Mouse (Mus musculus) MEL (cell line): ENCODE results near the gene Ahcyl1. TPM values are rescaled to one million over a fixed set of nuclear protein-coding genes. Genes with fewer than 3 reads are reported as not detected.
A peak's percentile ranks its signal among the peaks of the same experiment; 100 is the strongest.

Experiments
- DNase-seq: peaks from one replicate; pipeline ENCODE4 v3.0.0; 2011; ENCODE audit warnings: low read depth, low spot score
- H3K27ac ChIP-seq: 2 replicates; pipeline ENCODE4 v1.5.1; 2012; ENCODE audit warnings: low read depth, mild to moderate bottlenecking, control low read depth, low read length, moderate library complexity; ENCODE audit not compliant: control insufficient read depth
- H3K27me3 ChIP-seq, 2 experiments: fragments of 150-350 bp in 1 of 2; sonication (generic) in 1 of 2; 2 replicates each; pipeline ENCODE4 v1.6.1; 2012; ENCODE audit warnings: low read length in 2 of 2, mild to moderate bottlenecking in 2 of 2, improper control_type of control experiment in 1 of 2, moderate library complexity in 1 of 2; ENCODE audit not compliant: insufficient read depth in 2 of 2, control insufficient read depth in 1 of 2
- H3K36me3 ChIP-seq, 2 experiments: 2 replicates each; pipeline ENCODE4 v1.6.1; 2012 to 2014; ENCODE audit warnings: low read length in 2 of 2, improper control_type of control experiment in 1 of 2, inconsistent platforms in 1 of 2, mild to moderate bottlenecking in 1 of 2; ENCODE audit not compliant: insufficient read depth in 2 of 2, control insufficient read depth in 1 of 2
- H3K4me1 ChIP-seq, 2 experiments: fragments of 150-350 bp in 1 of 2; sonication (generic) in 1 of 2; 2 replicates each; pipeline ENCODE4 v1.6.1; 2012; ENCODE audit warnings: low read length in 2 of 2, improper control_type of control experiment in 1 of 2, mild to moderate bottlenecking in 1 of 2; ENCODE audit not compliant: insufficient read depth in 2 of 2, control insufficient read depth in 1 of 2
- H3K4me3 ChIP-seq, 2 experiments: fragments of 150-350 bp in 1 of 2; sonication (generic) in 1 of 2; 2 replicates each; pipeline ENCODE4 v1.5.1; 2012; ENCODE audit warnings: low read depth in 2 of 2, low read length in 2 of 2, mild to moderate bottlenecking in 2 of 2, moderate library complexity in 2 of 2, control low read depth in 1 of 2, improper control_type of control experiment in 1 of 2; ENCODE audit not compliant: control insufficient read depth in 1 of 2, insufficient read depth in 1 of 2
- H3K79me2 ChIP-seq: 2 replicates; pipeline ENCODE4 v1.6.1; 2012; ENCODE audit warnings: mild to moderate bottlenecking, low read length, moderate library complexity; ENCODE audit not compliant: control insufficient read depth, poor library complexity, insufficient read depth
- H3K9ac ChIP-seq: 2 replicates; pipeline ENCODE4 v1.6.1; 2012; ENCODE audit warnings: low read depth, mild to moderate bottlenecking, control low read depth, low read length, moderate library complexity; ENCODE audit not compliant: control insufficient read depth, poor library complexity, severe bottlenecking
- H3K9me3 ChIP-seq: fragments of 150-350 bp; sonication (generic); replicated peaks from 2 replicates; pipeline ENCODE4 v1.6.1; 2012; ENCODE audit warnings: mild to moderate bottlenecking, low read length, improper control_type of control experiment, moderate library complexity; ENCODE audit not compliant: insufficient read depth
- ELF1 ChIP-seq: IDR thresholded peaks from 2 replicates; pipeline ENCODE4 v1.6.1; 2014; ENCODE audit warnings: low read depth, mild to moderate bottlenecking, inconsistent platforms, low read length, improper control_type of control experiment, moderate library complexity
- EP300 ChIP-seq, 2 experiments: IDR thresholded peaks; 2 replicates each; pipeline ENCODE4 v1.6.1; 2011; ENCODE audit warnings: improper control_type of control experiment in 2 of 2, low read length in 2 of 2, low read depth in 1 of 2, mild to moderate bottlenecking in 1 of 2
- GABPA ChIP-seq: IDR thresholded peaks from 2 replicates; pipeline ENCODE4 v1.6.1; 2012; ENCODE audit warnings: low read depth, mild to moderate bottlenecking, inconsistent platforms, low read length, improper control_type of control experiment, moderate library complexity
- HCFC1 ChIP-seq: IDR thresholded peaks from 2 replicates; pipeline ENCODE4 v1.6.1; 2012; ENCODE audit warnings: low read depth, mild to moderate bottlenecking, inconsistent platforms, low read length, improper control_type of control experiment, moderate library complexity
- MAFK ChIP-seq: IDR thresholded peaks from 2 replicates; pipeline ENCODE4 v1.6.1; 2011; ENCODE audit warnings: low read depth, mild to moderate bottlenecking, low read length, improper control_type of control experiment, borderline replicate concordance
- MAZ ChIP-seq: IDR thresholded peaks from 2 replicates; pipeline ENCODE4 v1.6.1; 2012; ENCODE audit warnings: low read depth, mild to moderate bottlenecking, inconsistent platforms, low read length, improper control_type of control experiment
- MXI1 ChIP-seq: IDR thresholded peaks from 2 replicates; pipeline ENCODE4 v1.6.1; 2011; ENCODE audit warnings: mild to moderate bottlenecking, low read depth, low read length, improper control_type of control experiment
- NELFE ChIP-seq: IDR thresholded peaks from 2 replicates; pipeline ENCODE4 v1.6.1; 2011; ENCODE audit warnings: low read depth, low read length, improper control_type of control experiment
- POLR2AphosphoS5 ChIP-seq: IDR thresholded peaks from 2 replicates; pipeline ENCODE4 v1.6.1; 2012; ENCODE audit warnings: low read depth, borderline replicate concordance, mild to moderate bottlenecking, inconsistent platforms, low read length, moderate library complexity, mixed read lengths
- USF1 ChIP-seq: IDR thresholded peaks from 2 replicates; pipeline ENCODE4 v1.6.1; 2014; ENCODE audit warnings: low read depth, mild to moderate bottlenecking, inconsistent platforms, low read length, improper control_type of control experiment, moderate library complexity
- USF2 ChIP-seq, 2 experiments: IDR thresholded peaks; 2 replicates each; pipeline ENCODE4 v1.6.1; 2011 to 2012; ENCODE audit warnings: improper control_type of control experiment in 2 of 2, low read length in 2 of 2, borderline replicate concordance in 1 of 2, inconsistent platforms in 1 of 2, low read depth in 1 of 2, mild to moderate bottlenecking in 1 of 2; ENCODE audit not compliant: insufficient read depth in 1 of 2
- ZMIZ1 ChIP-seq: IDR thresholded peaks from 2 replicates; pipeline ENCODE4 v1.6.1; 2012; ENCODE audit warnings: low read depth, mild to moderate bottlenecking, inconsistent platforms, low read length, improper control_type of control experiment, moderate library complexity
- ZNF384 ChIP-seq: IDR thresholded peaks from 2 replicates; pipeline ENCODE4 v1.6.1; 2012; ENCODE audit warnings: low read depth, mild to moderate bottlenecking, inconsistent platforms, low read length, improper control_type of control experiment
- polyA plus RNA-seq, 2 experiments: library from polyadenylated mRNA; stranded (reverse) in 1 of 2; unstranded in 1 of 2; fragments of >175 nt in 1 of 2; fragments of >200 nt in 1 of 2; gene quantifications; 2 replicates each; pipeline versions ENCODE4 v1.2.1 to v1.2.4; 2012; ENCODE audit warnings: low replicate concordance in 2 of 2, low read depth in 1 of 2; ENCODE audit not compliant: insufficient read length in 2 of 2, insufficient read depth in 1 of 2, missing spikeins in 1 of 2
- total RNA-seq: library from RNA; depleted of rRNA; stranded (reverse); fragments of 300-350 nt; gene quantifications from 2 replicates; pipeline ENCODE4 v1.2.3, GENCODE M21; 2012

Gene Ahcyl1
- total and polyA plus RNA-seq, 3 experiments: 28.0 to 105 (median 104) TPM

GRCm38 (mm10) chr3:107656888-107657287 lies 39.5 kb downstream of the Ahcyl1 start:
- Histone ChIP-seq H3K27me3 (no peaks in the 10 kb centered on the region), H3K27ac (no peak overlapping the region), H3K4me3 (no peak overlapping the region), H3K36me3 (peaks cover 0 to 6% of the 10 kb centered on the region in 2 experiments; a peak in 2 of 4 replicates), H3K9ac (no peak overlapping the region), H3K9me3 (no peaks in the 10 kb centered on the region), H3K4me1 (no peaks in the 10 kb centered on the region), H3K79me2 (no peaks in the 10 kb centered on the region)
- no peak for DNase-seq
- TF ChIP-seq NELFE (no peak), ZMIZ1 (peak; percentile 67; the same call in 1 of the 2 replicates)

- peak; percentile 19 for DNase-seq
- H3K9ac ChIP-seq: no peak overlapping the region
- TF ChIP-seq ZNF384 (no peak), EP300 (IDR thresholded peaks at IDR 0.05; ENCODE audit: low read depth in 1 of 2, low read length in 2 of 2) (peak in 1 of 2 experiments; percentile 9; a peak in 1 of 4 replicates), USF1 (peak; percentile 86), MAZ (no peak), USF2 (IDR thresholded peaks at IDR 0.05; ENCODE audit: borderline replicate concordance in 1 of 2, insufficient read depth in 1 of 2, low read depth in 1 of 2, low read length in 2 of 2) (peak in 1 of 2 experiments; percentile 46; a peak in 1 of 4 replicates)
- H3K36me3 ChIP-seq: peaks cover 0 to 3% of the 10 kb centered on the region in 2 experiments; a peak in 2 of 4 replicates
- H3K27me3 ChIP-seq: no peaks in the 10 kb centered on the region
- H3K27ac ChIP-seq: no peak overlapping the region
- H3K4me3 ChIP-seq: no peak overlapping the region
- H3K9me3 ChIP-seq: no peaks in the 10 kb centered on the region
- no peaks in the 10 kb centered on the region for H3K79me2 ChIP-seq
- H3K4me1 ChIP-seq: no peaks in the 10 kb centered on the region
Observed at GRCm38 (mm10) chr3:107656151-107656550, 40.2 kb downstream of the Ahcyl1 start.

GRCm38 (mm10) chr3:107655491-107655890 lies 40.9 kb downstream of the Ahcyl1 start:
- Histone ChIP-seq H3K4me3 (no peak overlapping the region), H3K27ac (no peak overlapping the region), H3K4me1 (no peaks in the 10 kb centered on the region), H3K79me2 (no peaks in the 10 kb centered on the region), H3K27me3 (no peaks in the 10 kb centered on the region), H3K9me3 (no peaks in the 10 kb centered on the region), H3K9ac (no peak overlapping the region), H3K36me3 (no peaks in the 10 kb centered on the region)
- no peak for TF ChIP-seq HCFC1
- no peak for TF ChIP-seq ELF1
- TF ChIP-seq MAFK: no peak
- TF ChIP-seq ZMIZ1: no peak
- TF ChIP-seq GABPA: no peak
- TF ChIP-seq POLR2AphosphoS5: no peak
- no peak for TF ChIP-seq NELFE
- no peak for TF ChIP-seq ZNF384
- no peak for TF ChIP-seq MXI1
- DNase-seq: no peak
